Mouse (Mus musculus) left cerebral cortex, adult 11 months (tissue): ENCODE measurements around the gene Asap2.

Source experiments
- DNase-seq: peaks from one replicate; pipeline ENCODE4 v3.0.0; 2022; ENCODE audit warnings: low spot score

The Asap2 gene

GRCm38 (mm10) chr12:21212876-21213275 is 222.6 kb downstream of the Asap2 start:
- DNase-seq = no peak

GRCm38 (mm10) chr12:21214551-21215165 is 224.4 kb downstream of the Asap2 start:
- DNase-seq = no peak

- no peak for DNase-seq
Observed at GRCm38 (mm10) chr12:21217776-21218444, 227.7 kb downstream of the Asap2 start.

GRCm38 (mm10) chr12:21220596-21220995 is 230.3 kb downstream of the Asap2 start:
- no peak for DNase-seq

- no peak for DNase-seq
Observed at GRCm38 (mm10) chr12:21223923-21224322, 233.7 kb downstream of the Asap2 start.

- no peak for DNase-seq
Observed at GRCm38 (mm10) chr12:21225358-21225757, 235.1 kb downstream of the Asap2 start.

GRCm38 (mm10) chr12:21226316-21226715 is 236.1 kb downstream of the Asap2 start:
- no peak for DNase-seq

- DNase-seq = no peak
Observed at GRCm38 (mm10) chr12:21227076-21227980, 237.1 kb downstream of the Asap2 start.

GRCm38 (mm10) chr12:21228650-21229049 is 238.4 kb downstream of the Asap2 start:
- DNase-seq = no peak

- DNase-seq = no peak
Observed at GRCm38 (mm10) chr12:21229076-21229918, 239.0 kb downstream of the Asap2 start.

GRCm38 (mm10) chr12:21233727-21234126 is 243.5 kb downstream of the Asap2 start:
- no peak for DNase-seq

GRCm38 (mm10) chr12:21234560-21234959 is 244.3 kb downstream of the Asap2 start:
- DNase-seq = no peak

- no peak for DNase-seq
Observed at GRCm38 (mm10) chr12:21241965-21242364, 251.7 kb downstream of the Asap2 start.

GRCm38 (mm10) chr12:21244375-21244960 is 254.2 kb downstream of the Asap2 start:
- DNase-seq = no peak

- DNase-seq = no peak
Observed at GRCm38 (mm10) chr12:21247711-21248392, 257.6 kb downstream of the Asap2 start.

- DNase-seq = no peak
Observed at GRCm38 (mm10) chr12:21260494-21261256, 270.4 kb downstream of the Asap2 start.

GRCm38 (mm10) chr12:21261521-21261920 is 271.3 kb downstream of the Asap2 start:
- DNase-seq = no peak

- no peak for DNase-seq
Observed at GRCm38 (mm10) chr12:21263256-21263655, 273.0 kb downstream of the Asap2 start.

GRCm38 (mm10) chr12:21264241-21264640 is 274.0 kb downstream of the Asap2 start:
- no peak for DNase-seq

- no peak for DNase-seq
Observed at GRCm38 (mm10) chr12:21264970-21265369, 274.7 kb downstream of the Asap2 start.
